Mouse (Mus musculus): ENCODE data around the gene Olfr525. TPM values are rescaled to one million over a fixed set of nuclear protein-coding genes. Genes with fewer than 3 reads are reported as not detected.

The Olfr525 gene
- polyA plus RNA-seq, 1 experiment from 2014 or later = not detected

Other genes with a start within 250 kb of the Olfr525 start
- 104 and 105 TPM in 2 replicates for gene Caly, start 238.3 kb upstream of the Olfr525 start, polyA plus RNA-seq (2015; fragmentation: Nextera tagmentation; extraction: Ambion mirVana)
- gene Prap1, start 227.5 kb upstream of the Olfr525 start, polyA plus RNA-seq (2015; fragmentation: Nextera tagmentation; extraction: Ambion mirVana) = not detected in 2 replicates
- 27.9 and 30.4 TPM in 2 replicates for gene Fuom, start 218.4 kb upstream of the Olfr525 start, polyA plus RNA-seq (2015; fragmentation: Nextera tagmentation; extraction: Ambion mirVana)
- gene Paox, start 205.1 kb upstream of the Olfr525 start, polyA plus RNA-seq (2015; fragmentation: Nextera tagmentation; extraction: Ambion mirVana) = 10.0 and 11.8 TPM in 2 replicates
- 123 and 125 TPM in 2 replicates for gene Echs1, start 204.4 kb upstream of the Olfr525 start, polyA plus RNA-seq (2015; fragmentation: Nextera tagmentation; extraction: Ambion mirVana)
- gene Mtg1, start 183.3 kb upstream of the Olfr525 start, polyA plus RNA-seq (2015; fragmentation: Nextera tagmentation; extraction: Ambion mirVana) = 28.3 and 30.6 TPM in 2 replicates
- gene Sprn, start 166.0 kb upstream of the Olfr525 start, polyA plus RNA-seq (2015; fragmentation: Nextera tagmentation; extraction: Ambion mirVana) = 10.8 and 11.0 TPM in 2 replicates
- not detected in 2 replicates for gene Olfr522, start 156.1 kb upstream of the Olfr525 start, polyA plus RNA-seq (2015; fragmentation: Nextera tagmentation; extraction: Ambion mirVana)
- gene Olfr523, start 147.6 kb upstream of the Olfr525 start, polyA plus RNA-seq (2015; fragmentation: Nextera tagmentation; extraction: Ambion mirVana) = not detected in 2 replicates
- gene Olfr524, start 114.9 kb upstream of the Olfr525 start, polyA plus RNA-seq (2015; fragmentation: Nextera tagmentation; extraction: Ambion mirVana) = not detected in 2 replicates
- not detected in 2 replicates for gene Cd163l1, start 102.6 kb upstream of the Olfr525 start, polyA plus RNA-seq (2015; fragmentation: Nextera tagmentation; extraction: Ambion mirVana)
- gene 5830411N06Rik, start 73.6 kb upstream of the Olfr525 start, polyA plus RNA-seq (2015; fragmentation: Nextera tagmentation; extraction: Ambion mirVana) = not detected in 2 replicates
- gene Olfr527, start 13.2 kb downstream of the Olfr525 start, polyA plus RNA-seq (2015; fragmentation: Nextera tagmentation; extraction: Ambion mirVana) = not detected in 2 replicates
- gene Olfr60, start 40.8 kb downstream of the Olfr525 start, polyA plus RNA-seq (2015; fragmentation: Nextera tagmentation; extraction: Ambion mirVana) = not detected in 2 replicates
- not detected in 2 replicates for gene Olfr530, start 55.5 kb downstream of the Olfr525 start, polyA plus RNA-seq (2015; fragmentation: Nextera tagmentation; extraction: Ambion mirVana)
- gene Olfr531, start 82.1 kb downstream of the Olfr525 start, polyA plus RNA-seq (2015; fragmentation: Nextera tagmentation; extraction: Ambion mirVana) = not detected in 2 replicates
- not detected in 2 replicates for gene Olfr532, start 100.8 kb downstream of the Olfr525 start, polyA plus RNA-seq (2015; fragmentation: Nextera tagmentation; extraction: Ambion mirVana)
- not detected in 2 replicates for gene Olfr533, start 142.5 kb downstream of the Olfr525 start, polyA plus RNA-seq (2015; fragmentation: Nextera tagmentation; extraction: Ambion mirVana)
- not detected in 2 replicates for gene Olfr535, start 163.4 kb downstream of the Olfr525 start, polyA plus RNA-seq (2015; fragmentation: Nextera tagmentation; extraction: Ambion mirVana)
- not detected in 2 replicates for gene Olfr536, start 186.5 kb downstream of the Olfr525 start, polyA plus RNA-seq (2015; fragmentation: Nextera tagmentation; extraction: Ambion mirVana)
- gene Olfr538, start 247.0 kb downstream of the Olfr525 start, polyA plus RNA-seq (2015; fragmentation: Nextera tagmentation; extraction: Ambion mirVana) = not detected in 2 replicates